Mouse (Mus musculus) urinary bladder, postnatal 4 days (tissue): ENCODE results near the gene Mnt.
"Not testable (repeated sequence)": the region's sequence is repeated elsewhere in the genome, so short reads cannot be mapped to it uniquely, and the experiment has no call there.

Source experiments
- DNase-seq, 2 experiments: peaks; one replicate each; pipeline ENCODE4 v3.0.0; 2021 to 2022; ENCODE audit warnings: low spot score in 2 of 2

Gene Mnt

GRCm38 (mm10) chr11:74830256-74831161, at the start of gene Mnt:
Gene Mnt (plus strand): TSS chr11:74830920.
- peak; percentile 96 to 98 for DNase-seq

GRCm38 (mm10) chr11:74792874-74793273, 37.8 kb upstream of the Mnt start:
- no peak for DNase-seq

- no peak for DNase-seq
Measured at GRCm38 (mm10) chr11:74800658-74801057, 30.1 kb upstream of the Mnt start.

GRCm38 (mm10) chr11:74804081-74804627, 26.6 kb upstream of the Mnt start:
- DNase-seq: no peak

GRCm38 (mm10) chr11:74807246-74807882, 23.4 kb upstream of the Mnt start:
- DNase-seq: no peak

DNA sequence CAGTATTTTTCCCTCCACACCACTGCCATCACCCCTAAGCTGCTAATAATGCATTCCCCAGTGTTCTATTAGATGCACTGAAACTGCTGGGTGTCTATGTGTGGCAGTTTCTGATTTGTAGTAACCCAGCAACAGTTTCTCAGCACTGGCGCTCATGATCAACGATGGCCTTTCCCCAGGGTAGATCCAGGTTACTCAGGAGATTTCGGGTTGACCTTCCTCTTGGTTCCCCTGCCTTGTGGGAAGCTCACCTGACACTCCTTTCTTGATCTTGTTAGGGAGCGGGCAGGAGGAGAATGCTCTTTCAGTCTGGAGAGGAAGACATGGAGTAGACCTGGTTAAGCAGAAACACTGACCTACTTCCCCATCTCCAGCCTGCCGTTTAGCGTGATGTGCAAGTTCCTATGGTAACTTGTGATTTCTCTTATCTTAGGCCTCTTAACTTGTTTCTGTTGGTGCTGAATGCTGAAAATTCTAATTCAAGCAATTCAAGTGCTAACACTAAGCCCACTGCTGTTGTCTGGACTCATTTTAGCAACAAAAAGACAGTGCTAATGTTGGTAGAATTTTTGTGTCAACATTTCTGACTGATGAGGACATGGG, 22.4 kb upstream of the Mnt start:
- DNase-seq: no peak

- DNase-seq: no peak
Measured at GRCm38 (mm10) chr11:74810134-74810533, 20.6 kb upstream of the Mnt start.

DNA sequence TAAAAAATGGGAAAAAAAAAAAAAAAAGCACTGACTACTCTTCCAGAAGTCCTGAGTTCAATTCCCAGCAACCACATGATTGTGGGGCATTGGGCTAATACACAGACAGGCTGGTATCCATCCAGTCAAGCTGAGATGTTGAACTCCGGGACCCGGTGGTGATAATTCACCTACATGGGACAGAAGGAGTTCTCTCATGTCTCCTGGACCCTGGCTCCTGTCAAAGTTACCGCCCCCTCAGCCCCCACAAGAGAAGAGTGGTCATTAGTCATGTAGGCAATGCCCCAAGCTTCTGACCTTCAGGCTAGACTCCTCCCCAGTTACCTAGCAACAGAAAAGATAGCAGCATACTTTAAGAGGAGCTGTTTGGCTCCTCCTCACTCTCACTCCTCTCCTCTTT, 19.7 kb upstream of the Mnt start:
- DNase-seq: not testable (repeated sequence)

- DNase-seq: no peak
Measured at GRCm38 (mm10) chr11:74811538-74811937, 19.2 kb upstream of the Mnt start.

DNA sequence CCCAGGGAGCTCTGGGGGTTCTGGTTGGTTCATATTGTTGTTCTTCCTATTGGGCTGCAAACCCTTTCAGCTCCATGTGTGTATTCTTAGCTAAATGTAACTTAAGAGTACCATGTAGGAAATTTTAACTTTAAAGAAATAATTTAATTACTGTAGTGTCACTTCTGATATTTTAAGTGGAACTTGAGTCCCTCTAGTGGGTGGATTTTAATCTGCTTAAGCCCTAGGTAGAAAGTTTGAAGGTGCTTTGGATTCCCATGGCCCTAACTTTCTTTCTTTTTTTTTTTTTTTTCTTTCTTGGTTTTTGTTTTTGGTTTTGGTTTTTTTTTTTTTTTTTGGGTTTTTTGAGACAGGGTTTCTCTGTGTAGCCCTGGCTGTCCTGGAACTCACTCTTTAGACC, 14.9 kb upstream of the Mnt start:
- DNase-seq: no peak

- no peak for DNase-seq
Measured at GRCm38 (mm10) chr11:74820921-74821320, 9.8 kb upstream of the Mnt start.

DNA sequence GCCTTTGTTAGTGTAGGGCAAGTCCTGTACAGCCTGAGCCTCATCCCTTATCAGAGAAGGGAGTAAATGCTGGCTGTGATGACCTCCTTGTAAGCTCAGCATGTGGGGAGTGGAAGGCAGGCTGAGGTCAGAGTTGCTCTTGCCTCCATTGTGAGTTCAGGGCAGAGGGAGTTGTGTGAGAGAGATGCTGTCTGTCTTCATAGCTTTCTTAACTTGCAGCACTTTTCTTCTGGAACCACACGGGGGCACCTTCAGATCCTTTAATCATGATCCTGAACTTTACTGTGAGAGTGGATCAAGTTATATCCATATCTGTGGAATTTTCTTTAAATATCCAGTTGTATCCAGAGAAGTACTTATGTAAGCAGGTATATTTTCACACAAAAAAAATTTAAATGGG, 9.3 kb upstream of the Mnt start:
- DNase-seq: no peak

GRCm38 (mm10) chr11:74822746-74823440, 7.8 kb upstream of the Mnt start:
- DNase-seq: no peak

GRCm38 (mm10) chr11:74826151-74826550, 4.6 kb upstream of the Mnt start:
- no peak for DNase-seq

DNA sequence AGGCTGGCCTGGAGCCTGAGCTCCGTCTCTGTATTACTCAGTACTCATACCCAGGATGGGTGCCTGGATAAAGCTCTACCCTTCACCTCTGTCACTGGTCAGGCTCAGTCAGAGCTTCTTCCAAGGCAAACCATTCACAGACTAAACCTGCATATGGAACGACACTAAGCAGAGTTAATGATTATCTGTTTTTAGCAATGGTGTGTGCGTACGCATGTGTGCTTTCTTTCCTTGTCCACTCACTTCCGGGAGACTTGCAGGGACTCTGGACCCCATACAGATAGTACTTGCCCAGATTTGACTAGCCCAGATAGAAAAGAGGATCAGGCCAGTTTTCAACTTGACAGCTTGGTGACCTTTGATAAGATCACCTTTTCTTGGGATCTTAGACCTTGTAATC, 4.0 kb upstream of the Mnt start:
- no peak for DNase-seq

GRCm38 (mm10) chr11:74827791-74828403, 2.8 kb upstream of the Mnt start:
- DNase-seq: no peak

- no peak for DNase-seq
Measured at GRCm38 (mm10) chr11:74828404-74828931, 2.3 kb upstream of the Mnt start.

GRCm38 (mm10) chr11:74828965-74829550, 1.7 kb upstream of the Mnt start:
- DNase-seq: no peak

GRCm38 (mm10) chr11:74829812-74830211, 908 bp upstream of the Mnt start:
- DNase-seq: peak; percentile 79 to 85

GRCm38 (mm10) chr11:74831191-74831605, 478 bp downstream of the Mnt start:
- peak in 1 of 2 experiments; percentile 55 for DNase-seq
